Mouse (Mus musculus): Measurements from ENCODE around the gene Sema6c.

GRCm38 (mm10) chr3:95203880-95204279, 43.6 kb downstream of the Sema6c start:
- no peak for TF ChIP-seq CTCF (IDR thresholded peaks at IDR 0.05)
- no peak for TF ChIP-seq EP300 (IDR thresholded peaks at IDR 0.05)
